Mouse (Mus musculus) kidney, embryonic 14.5 days (tissue): ENCODE measurements around the gene Nppc. TPM values are rescaled to one million over a fixed set of nuclear protein-coding genes. Genes with fewer than 3 reads are reported as not detected.

Experiments used
- ATAC-seq: fragments of 200-750 bp; cut with Nextera tagmentation; 2 replicates; pipeline ENCODE4 v1.8.0; 2017; ENCODE audit warnings: moderate number of reproducible peaks, mild to moderate bottlenecking, moderate TSS enrichment, moderate library complexity; ENCODE audit not compliant: low FRiP score, low TSS enrichment
- H3K27ac ChIP-seq: fragments of 300-500 bp; sonication (generic); 2 replicates; pipeline ENCODE4 v1.5.1; 2014; ENCODE audit warnings: low read depth, mild to moderate bottlenecking, low read length, moderate library complexity, mixed read lengths
- H3K27me3 ChIP-seq: fragments of 300-500 bp; sonication (generic); 2 replicates; pipeline ENCODE4 v1.6.1; 2014; ENCODE audit warnings: mild to moderate bottlenecking, low read length; ENCODE audit not compliant: control insufficient read depth, insufficient read depth
- H3K36me3 ChIP-seq: fragments of 300-500 bp; sonication (generic); 2 replicates; pipeline ENCODE4 v1.6.1; 2014; ENCODE audit warnings: low read length, mixed read lengths; ENCODE audit not compliant: control insufficient read depth, insufficient read depth
- H3K4me1 ChIP-seq: fragments of 300-500 bp; sonication (generic); 2 replicates; pipeline ENCODE4 v1.6.1; 2014; ENCODE audit warnings: low read length, mixed read lengths; ENCODE audit not compliant: control insufficient read depth, insufficient read depth
- H3K4me2 ChIP-seq: fragments of 300-500 bp; sonication (generic); replicated peaks from 2 replicates; pipeline ENCODE4 v1.6.1; 2014; ENCODE audit warnings: low read depth, mild to moderate bottlenecking, low read length
- H3K4me3 ChIP-seq: fragments of 300-500 bp; sonication (generic); 2 replicates; pipeline ENCODE4 v1.5.1; 2014; ENCODE audit warnings: mild to moderate bottlenecking, low read length
- H3K9ac ChIP-seq: fragments of 300-500 bp; sonication (generic); 2 replicates; pipeline ENCODE4 v1.6.1; 2014; ENCODE audit warnings: low read depth, mild to moderate bottlenecking, low read length, moderate library complexity
- H3K9me3 ChIP-seq: fragments of 300-500 bp; sonication (generic); 2 replicates; pipeline ENCODE4 v1.6.1; 2016; ENCODE audit warnings: low read length; ENCODE audit not compliant: control insufficient read depth
- WGBS: fragments of 180-500 bp; shearing (Covaris S2); extraction: QIAGEN DNeasy Blood & Tissue Kit; methylation state at CpG from one replicate; pipeline ENCODE4 v1.1.7; 2014; 5-methylcytosine and 5-hydroxymethylcytosine counted together
- polyA plus RNA-seq: library from polyadenylated mRNA; unstranded; fragments of >200 nt; fragmentation: Nextera tagmentation; extraction: Ambion mirVana; gene quantifications from 2 replicates; pipeline ENCODE4 v1.2.1, GENCODE M21; 2014

Gene Nppc
- polyA plus RNA-seq, 1 experiment from 2014 or later, result 2.1 TPM

DNA sequence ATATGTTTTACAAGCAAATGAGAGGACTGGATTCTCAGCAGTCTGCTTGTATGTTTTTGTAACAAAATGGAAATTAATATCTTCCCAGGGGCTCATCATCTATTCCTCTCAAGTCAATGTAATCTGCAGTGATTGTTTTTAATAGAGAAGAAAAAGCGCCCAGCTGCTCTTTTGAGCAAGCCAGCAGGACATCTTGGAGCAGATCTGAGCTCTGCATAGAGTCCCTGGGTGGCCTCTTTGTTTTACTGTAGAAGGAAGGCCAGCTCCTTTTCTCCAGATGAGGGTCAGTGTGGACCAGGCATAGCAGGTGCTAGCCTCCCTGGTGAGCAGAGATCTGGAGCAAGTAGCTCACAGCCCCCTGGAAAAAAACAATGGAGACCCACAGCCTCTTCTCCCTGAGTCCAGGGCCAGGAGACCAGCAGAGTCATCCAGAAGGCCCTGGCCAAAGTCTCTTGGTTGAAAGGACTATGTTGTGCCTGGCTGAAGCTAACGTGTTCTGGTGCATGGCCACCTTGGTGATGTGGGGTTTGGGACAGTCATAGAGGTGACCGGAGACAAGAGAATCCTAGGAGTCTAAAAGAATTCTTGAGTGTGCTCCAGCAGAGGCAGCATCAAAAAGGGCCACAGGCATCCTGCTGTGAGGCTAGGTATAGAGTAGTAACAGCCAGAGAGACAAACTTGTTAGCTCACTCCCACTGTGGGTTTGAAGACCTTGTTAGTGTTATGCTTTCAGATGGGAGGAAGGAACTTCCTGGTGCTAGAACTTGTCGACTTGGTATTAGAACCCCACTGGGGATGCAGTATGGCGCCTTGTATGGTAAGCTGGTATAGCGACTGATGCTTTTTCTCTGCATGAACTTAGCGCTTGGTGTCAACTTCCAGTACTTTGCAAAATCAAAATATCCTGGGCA, 36.3 kb downstream of the Nppc start:
- Histone ChIP-seq H3K4me1 (peaks cover 16% of the 10 kb centered on the region; the same call in 1 of the 2 replicates), H3K4me3 (no peak overlapping the region), H3K9ac (no peak overlapping the region), H3K9me3 (no peaks in the 10 kb centered on the region), H3K27ac (peak overlapping the region; percentile 7; the same call in 1 of the 2 replicates), H3K27me3 (no peaks in the 10 kb centered on the region), H3K4me2 (no peak overlapping the region), H3K36me3 (no peaks in the 10 kb centered on the region)
- WGBS, result 66% methylated on average over 7 of the region's 7 CpGs
- no peak for ATAC-seq

DNA sequence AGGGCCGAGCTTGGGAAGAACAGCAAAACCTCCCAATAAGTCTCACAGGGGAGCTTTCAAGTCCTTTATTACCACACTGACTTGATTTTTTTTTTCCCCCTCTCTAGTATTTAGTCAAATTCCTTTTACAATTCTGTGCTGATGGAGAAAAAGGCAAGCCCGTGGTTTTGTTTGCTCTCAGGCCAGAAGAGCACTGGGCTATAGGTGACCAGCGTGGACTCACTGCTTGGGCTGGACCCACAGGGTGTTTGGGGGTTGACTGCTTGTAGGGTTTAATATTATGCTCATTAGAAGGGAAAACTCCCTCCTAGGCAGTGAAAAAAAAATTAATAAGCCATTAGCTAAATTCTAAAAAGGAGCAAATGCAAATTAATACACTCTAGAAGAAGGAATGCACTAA, 36.9 kb downstream of the Nppc start:
- Histone ChIP-seq H3K4me1 (peaks cover 16% of the 10 kb centered on the region; the same call in 1 of the 2 replicates), H3K9ac (no peak overlapping the region), H3K9me3 (no peaks in the 10 kb centered on the region), H3K36me3 (no peaks in the 10 kb centered on the region), H3K27me3 (no peaks in the 10 kb centered on the region), H3K27ac (peak overlapping the region; percentile 7; the same call in 1 of the 2 replicates), H3K4me3 (no peak overlapping the region), H3K4me2 (no peak overlapping the region)
- ATAC-seq, result no peak
- 47% methylated on average over 3 of the region's 3 CpGs for WGBS

DNA sequence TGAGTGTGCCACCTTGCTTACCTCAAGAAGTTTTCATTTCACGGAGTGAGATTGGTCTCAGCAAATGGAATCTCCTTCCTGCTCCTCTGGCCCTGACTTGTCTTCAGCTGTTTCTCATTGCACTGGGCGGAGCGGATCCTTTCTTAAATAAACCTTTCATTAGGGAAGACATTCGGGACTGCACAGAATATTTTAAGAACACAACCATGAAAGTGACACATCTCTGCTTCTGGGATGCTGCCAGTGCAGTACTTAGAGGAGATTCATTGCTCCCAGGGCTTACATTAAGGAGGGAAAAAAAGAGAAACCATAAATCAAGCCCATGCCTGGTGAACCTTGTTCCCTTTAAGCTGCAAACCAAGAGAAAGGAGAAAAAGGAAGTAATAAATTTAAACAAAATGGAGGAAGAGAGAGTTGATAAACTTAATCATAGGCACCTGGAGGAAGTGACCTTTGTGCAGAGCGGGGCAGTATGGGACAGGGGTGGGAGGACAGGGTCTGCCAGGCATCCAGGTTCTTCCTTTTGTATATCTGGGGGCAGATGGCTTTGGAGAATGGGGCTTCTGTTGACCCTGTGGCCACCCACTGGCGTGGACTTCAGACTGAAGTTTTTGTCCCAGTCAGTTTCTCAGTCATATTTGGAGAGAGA, 37.5 kb downstream of the Nppc start:
- 25% methylated on average over 6 of the region's 6 CpGs for WGBS
- Histone ChIP-seq H3K36me3 (no peaks in the 10 kb centered on the region), H3K9ac (no peak overlapping the region), H3K4me3 (no peak overlapping the region), H3K4me1 (peaks cover 16% of the 10 kb centered on the region; the same call in 1 of the 2 replicates), H3K27me3 (no peaks in the 10 kb centered on the region), H3K4me2 (no peak overlapping the region), H3K27ac (peak overlapping the region; percentile 7; the same call in 1 of the 2 replicates), H3K9me3 (no peaks in the 10 kb centered on the region)
- ATAC-seq, result peak; percentile 65

DNA sequence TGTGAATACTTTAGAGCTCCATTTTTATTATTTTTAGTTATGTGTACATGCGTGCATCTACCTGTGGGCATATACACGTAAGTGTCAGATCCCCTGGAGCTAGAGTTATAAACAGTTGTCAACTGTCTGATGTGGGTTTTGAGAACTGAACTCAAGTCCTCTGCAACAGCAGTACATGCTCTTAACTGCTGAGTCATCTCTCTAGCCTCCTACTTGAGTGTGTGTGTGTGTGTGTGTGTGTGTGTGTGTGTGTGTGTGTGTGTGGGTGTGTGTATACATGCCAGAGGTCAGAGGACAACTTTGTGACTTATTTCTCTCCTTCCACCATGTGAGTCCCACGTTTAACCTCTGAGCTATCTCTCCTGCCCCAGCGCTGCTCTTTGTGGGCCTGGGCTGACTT, 39.8 kb downstream of the Nppc start:
- no peak for ATAC-seq
- 77% methylated on average over 4 of the region's 4 CpGs for WGBS

DNA sequence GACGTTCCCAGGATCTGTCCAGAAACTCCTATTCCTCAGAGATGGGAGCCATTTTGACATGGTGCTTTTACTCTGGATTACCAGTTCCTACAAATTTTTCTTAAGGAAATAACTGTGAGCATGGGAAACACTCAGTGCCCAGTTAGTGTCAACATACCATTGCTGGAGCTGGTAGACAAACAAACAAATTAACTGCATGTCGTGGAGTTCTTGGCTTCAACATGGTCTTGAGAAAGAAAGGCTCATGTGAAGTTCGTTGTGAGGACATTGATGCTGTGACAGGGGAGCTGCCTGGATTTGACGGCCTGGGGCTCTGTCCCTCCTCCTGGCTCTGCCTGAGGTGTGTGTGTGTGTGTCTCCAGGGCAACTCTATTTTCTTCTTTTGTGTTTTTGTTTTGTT, 40.4 kb downstream of the Nppc start:
- no peak overlapping the region for H3K4me2 ChIP-seq
- ATAC-seq, result no peak
- H3K36me3 ChIP-seq, result no peaks in the 10 kb centered on the region

More for the DNA sequence above, 39.8 kb downstream of the Nppc start:
- no peak overlapping the region for H3K9ac ChIP-seq
- no peaks in the 10 kb centered on the region for H3K36me3 ChIP-seq
- peaks cover 16% of the 10 kb centered on the region; the same call in 1 of the 2 replicates for H3K4me1 ChIP-seq
- H3K27ac ChIP-seq, result no peak overlapping the region
- no peaks in the 10 kb centered on the region for H3K9me3 ChIP-seq
- no peaks in the 10 kb centered on the region for H3K27me3 ChIP-seq
- no peak overlapping the region for H3K4me2 ChIP-seq
- H3K4me3 ChIP-seq, result no peak overlapping the region

DNA sequence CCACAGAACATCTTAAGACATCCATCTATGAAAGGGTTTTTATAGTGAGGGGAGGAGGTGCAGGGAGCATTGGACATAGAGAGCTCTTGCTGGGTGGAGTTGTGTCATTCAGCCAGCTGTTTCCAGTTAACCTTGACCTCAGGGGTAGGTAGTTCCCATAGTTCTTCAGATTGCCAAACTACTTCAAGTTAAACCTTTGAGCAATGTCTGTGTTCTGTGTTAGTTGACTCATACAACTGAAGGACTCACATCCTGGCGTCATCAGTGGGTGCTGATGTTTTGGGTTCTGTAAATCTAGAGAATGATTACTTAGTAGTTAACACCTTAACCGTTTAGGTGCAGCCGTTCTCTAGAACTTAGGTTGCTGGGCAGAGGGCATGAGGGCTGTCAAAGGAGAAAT, 42.1 kb downstream of the Nppc start:
- H3K27me3 ChIP-seq, result no peaks in the 10 kb centered on the region
- no peaks in the 10 kb centered on the region for H3K9me3 ChIP-seq
- H3K27ac ChIP-seq, result no peak overlapping the region
- WGBS, result 49% methylated on average over 3 of the region's 3 CpGs
- no peak overlapping the region for H3K4me2 ChIP-seq
- no peak for ATAC-seq
- no peak overlapping the region for H3K4me3 ChIP-seq
- H3K4me1 ChIP-seq, result peaks cover 11% of the 10 kb centered on the region; the same call in 1 of the 2 replicates
- H3K36me3 ChIP-seq, result no peaks in the 10 kb centered on the region
- no peak overlapping the region for H3K9ac ChIP-seq

More for the DNA sequence above, 40.4 kb downstream of the Nppc start:
- no peak overlapping the region for H3K27ac ChIP-seq
- H3K4me1 ChIP-seq, result peaks cover 16% of the 10 kb centered on the region; the same call in 1 of the 2 replicates
- WGBS, result 64% methylated on average over 4 of the region's 4 CpGs
- H3K9me3 ChIP-seq, result no peaks in the 10 kb centered on the region
- no peak overlapping the region for H3K4me3 ChIP-seq
- H3K27me3 ChIP-seq, result no peaks in the 10 kb centered on the region
- H3K9ac ChIP-seq, result no peak overlapping the region

DNA sequence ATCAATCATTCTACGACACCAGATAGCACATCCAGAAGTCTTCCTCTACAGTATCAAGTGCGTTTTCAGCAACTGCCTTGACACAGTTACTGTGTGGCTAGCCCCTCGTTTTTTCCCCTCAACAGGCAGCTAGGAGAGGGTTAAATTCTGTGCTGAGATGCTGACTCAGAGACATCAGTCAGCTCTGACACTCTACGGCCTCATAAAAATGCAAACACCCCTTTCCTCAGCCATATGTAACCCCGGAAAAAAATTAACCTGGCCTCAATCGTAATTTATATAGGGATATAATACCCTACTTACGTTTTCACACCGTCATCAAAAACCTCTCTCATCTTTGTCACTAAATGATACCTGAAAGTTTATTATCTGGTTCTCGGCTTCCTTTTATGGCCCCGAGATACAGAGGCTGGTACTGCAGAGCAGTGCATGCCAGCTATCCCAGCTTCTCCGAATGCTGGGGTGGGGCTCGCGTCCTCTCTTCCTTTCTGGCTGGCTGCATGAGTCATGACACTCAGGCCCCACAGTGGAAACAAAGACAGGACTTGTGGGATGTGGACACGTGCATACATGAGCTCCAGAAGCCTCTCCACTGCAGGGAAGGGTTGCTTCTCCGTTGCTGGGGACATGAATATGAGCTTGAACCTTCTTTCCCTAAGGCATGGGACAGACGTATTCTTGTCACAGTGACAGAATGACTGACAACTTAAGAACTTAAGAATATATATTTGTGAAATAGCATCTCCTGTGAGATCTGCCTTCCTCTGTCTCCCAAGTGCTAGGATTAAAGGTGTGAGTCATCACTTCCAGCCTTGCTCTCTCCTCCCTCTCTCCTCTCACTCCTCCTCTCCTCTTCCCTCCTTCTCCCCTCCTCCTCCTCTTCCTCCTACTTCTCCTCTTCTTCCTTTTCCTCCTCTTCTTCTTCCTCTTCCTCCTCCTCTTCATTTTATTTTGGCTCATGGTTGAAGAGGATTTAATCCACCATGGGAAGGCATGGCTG, 47.1 kb downstream of the Nppc start:
- 21% methylated on average over 16 of the region's 16 CpGs for WGBS
- no peak overlapping the region for H3K4me3 ChIP-seq
- no peaks in the 10 kb centered on the region for H3K36me3 ChIP-seq
- ATAC-seq, result 0 out of 2 replicates have a peak, but pooled peaks have one; percentile 8
- H3K27ac ChIP-seq, result no peak overlapping the region
- H3K27me3 ChIP-seq, result no peaks in the 10 kb centered on the region
- no peaks in the 10 kb centered on the region for H3K4me1 ChIP-seq
- no peaks in the 10 kb centered on the region for H3K9me3 ChIP-seq
- no peak overlapping the region; the same call in 1 of the 2 replicates for H3K4me2 ChIP-seq
- no peak overlapping the region for H3K9ac ChIP-seq

DNA sequence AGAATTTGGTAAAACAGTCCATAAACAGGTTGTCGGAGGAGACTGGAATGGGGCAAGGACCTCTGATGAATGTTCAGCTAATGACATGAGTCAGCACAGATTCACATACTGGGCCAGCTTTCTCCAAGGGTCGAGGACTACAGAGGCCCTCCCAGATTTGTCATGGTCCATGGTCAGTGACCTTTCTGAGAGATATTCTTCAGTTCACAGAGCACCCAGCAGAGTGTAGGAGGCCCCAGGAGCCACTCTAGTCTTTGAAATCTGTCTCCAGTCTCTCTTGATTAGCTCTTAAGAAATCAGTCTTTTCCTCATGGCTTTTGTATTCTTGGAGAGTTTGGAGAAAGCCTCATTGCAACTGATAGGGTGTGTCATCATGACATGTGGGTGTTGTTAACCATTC, 48.1 kb downstream of the Nppc start:
- H3K4me3 ChIP-seq, result no peak overlapping the region
- no peak overlapping the region for H3K27ac ChIP-seq
- H3K9me3 ChIP-seq, result no peaks in the 10 kb centered on the region
- no peaks in the 10 kb centered on the region for H3K27me3 ChIP-seq
- no peaks in the 10 kb centered on the region for H3K4me1 ChIP-seq
- 39% methylated on average over 2 of the region's 2 CpGs for WGBS
- H3K36me3 ChIP-seq, result no peaks in the 10 kb centered on the region
- no peak overlapping the region for H3K9ac ChIP-seq
- no peak for ATAC-seq
- no peak overlapping the region for H3K4me2 ChIP-seq
